Mouse (Mus musculus): Measurements from ENCODE around the gene Hoxa2. TPM values are rescaled to one million over a fixed set of nuclear protein-coding genes. Genes with fewer than 3 reads are reported as not detected.

Hoxa2 gene
- polyA plus RNA-seq, 1 experiment from 2014 or later = not detected

DNA sequence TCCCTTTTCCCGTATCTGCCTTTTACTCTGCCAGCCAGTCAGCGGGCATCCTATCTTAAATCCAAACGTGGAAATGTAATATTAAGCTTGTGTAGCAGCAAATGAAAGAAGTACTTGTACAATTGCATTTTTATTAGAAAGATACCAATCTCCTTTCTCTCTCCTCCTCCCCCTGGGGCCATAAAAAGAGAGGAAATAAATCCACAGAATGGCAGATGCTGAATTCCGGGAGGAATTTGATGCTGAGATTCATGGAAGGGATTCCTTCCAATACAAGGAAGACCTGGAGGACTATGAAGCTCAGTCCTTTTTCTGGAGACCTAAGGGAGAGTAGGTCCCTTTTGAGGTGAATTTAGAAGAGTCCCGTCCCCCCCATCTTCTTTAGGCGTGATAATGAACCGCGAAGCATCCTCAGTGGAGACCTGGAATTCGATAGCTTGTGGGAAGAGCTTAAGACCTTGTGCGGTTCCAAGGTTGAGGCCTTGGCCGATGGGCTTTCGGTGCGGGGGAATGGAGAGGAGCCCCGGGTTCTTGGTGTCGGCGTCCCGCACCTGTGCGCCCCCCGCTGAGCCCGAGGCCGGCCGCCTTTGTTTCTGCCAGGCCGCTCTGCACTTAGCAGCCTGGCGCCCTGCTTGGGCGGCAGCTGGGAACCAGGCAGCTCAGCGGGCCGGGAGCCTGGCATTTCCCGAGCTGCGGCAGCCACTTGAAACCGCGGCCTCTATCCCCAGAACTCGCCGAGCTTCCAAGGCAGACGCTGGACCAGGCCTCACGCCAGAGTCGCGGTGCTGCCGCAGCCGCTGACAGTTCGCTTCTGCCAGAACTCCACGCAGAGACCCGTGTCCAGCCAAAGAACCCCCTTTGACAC, 3.8 kb upstream of the Hoxa2 start:
- H3K4me3 ChIP-seq (replicated peaks; ENCODE audit: low read length) = no peak overlapping the region
- no peak overlapping the region for H3K4me2 ChIP-seq (ENCODE audit: low read length)
- no peak; the same call in 1 of the 2 replicates for ATAC-seq

DNA sequence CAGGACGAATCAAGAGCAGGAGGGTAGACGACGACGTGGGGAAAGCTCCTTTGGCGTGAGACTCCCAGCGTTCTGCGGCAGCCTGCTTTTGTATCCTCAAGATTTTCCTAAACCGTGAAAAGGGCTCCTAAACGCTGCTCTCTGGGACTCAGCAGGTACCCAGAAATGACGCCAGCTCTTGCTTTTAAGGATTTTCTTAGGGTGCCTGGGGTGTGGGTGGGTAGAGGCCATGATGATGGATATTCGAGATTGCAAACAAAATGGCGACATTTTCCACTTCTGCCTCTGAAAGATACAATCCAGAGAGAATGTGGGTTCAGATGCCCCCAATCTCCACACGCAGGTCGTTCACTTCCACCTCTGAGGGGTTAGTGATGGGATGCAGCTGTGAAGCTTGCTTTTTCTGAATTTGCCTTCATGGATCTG, 3.1 kb upstream of the Hoxa2 start:
- Histone ChIP-seq H3K9ac (replicated peaks; ENCODE audit: low read depth, low read length) (no peak overlapping the region), H3K36me3 (ENCODE audit: control insufficient read depth, insufficient read depth) (no peaks in the 10 kb centered on the region), H3K9me3 (ENCODE audit: control insufficient read depth, low read length) (no peaks in the 10 kb centered on the region), H3K4me2 (ENCODE audit: low read length) (no peak overlapping the region), H3K27ac (ENCODE audit: low read length) (no peak overlapping the region), H3K4me1 (replicated peaks; ENCODE audit: control insufficient read depth, insufficient read depth, low read length) (0 out of 2 replicates have a peak, but pooled peaks cover 3% of the 10 kb centered on the region), H3K27me3 (replicated peaks; ENCODE audit: control insufficient read depth, insufficient read depth, low read length) (peaks cover 89% of the 10 kb centered on the region), H3K4me3 (replicated peaks; ENCODE audit: low read length) (no peak overlapping the region)
- WGBS = 1% methylated on average over 14 of the region's 14 CpGs
- no peak for ATAC-seq

More for the DNA sequence above, 3.8 kb upstream of the Hoxa2 start:
- no peaks in the 10 kb centered on the region for H3K9me3 ChIP-seq (ENCODE audit: control insufficient read depth, low read length)
- H3K9ac ChIP-seq (replicated peaks; ENCODE audit: low read depth, low read length) = no peak overlapping the region
- H3K4me1 ChIP-seq (replicated peaks; ENCODE audit: control insufficient read depth, insufficient read depth, low read length) = 0 out of 2 replicates have a peak, but pooled peaks cover 3% of the 10 kb centered on the region
- 1% methylated on average over 40 of the region's 42 CpGs for WGBS
- H3K36me3 ChIP-seq (ENCODE audit: control insufficient read depth, insufficient read depth) = no peaks in the 10 kb centered on the region
- H3K27ac ChIP-seq (ENCODE audit: low read length) = no peak overlapping the region
- peaks cover 89% of the 10 kb centered on the region for H3K27me3 ChIP-seq (replicated peaks; ENCODE audit: control insufficient read depth, insufficient read depth, low read length)

DNA sequence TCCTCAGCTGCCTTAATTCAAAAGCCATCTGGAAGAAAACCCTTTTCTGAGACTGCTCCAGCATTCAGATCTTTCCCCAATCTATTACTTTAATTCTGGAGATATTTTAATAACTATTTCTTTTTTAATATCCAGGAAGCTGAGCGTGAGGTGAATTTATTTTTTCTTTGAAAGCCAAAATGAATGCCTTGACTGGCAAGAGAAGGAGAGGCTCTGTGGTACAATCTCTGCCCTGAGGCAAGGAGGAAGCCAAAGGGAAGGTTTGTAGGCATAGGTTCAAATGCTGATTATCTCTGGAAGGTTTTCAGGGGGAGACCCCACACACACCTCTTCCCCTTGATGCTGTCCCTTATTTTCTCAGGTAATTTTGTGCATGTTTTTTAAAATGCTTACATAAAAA, 2.5 kb upstream of the Hoxa2 start:
- Histone ChIP-seq H3K4me1 (replicated peaks; ENCODE audit: control insufficient read depth, insufficient read depth, low read length) (no peaks in the 10 kb centered on the region), H3K4me3 (replicated peaks; ENCODE audit: low read length) (no peak overlapping the region), H3K9ac (replicated peaks; ENCODE audit: low read depth, low read length) (no peak overlapping the region), H3K27me3 (replicated peaks; ENCODE audit: control insufficient read depth, insufficient read depth, low read length) (peaks cover 86% of the 10 kb centered on the region), H3K27ac (ENCODE audit: low read length) (no peak overlapping the region), H3K4me2 (ENCODE audit: low read length) (no peak overlapping the region), H3K36me3 (ENCODE audit: control insufficient read depth, insufficient read depth) (no peaks in the 10 kb centered on the region), H3K9me3 (ENCODE audit: control insufficient read depth, low read length) (no peaks in the 10 kb centered on the region)
- ATAC-seq = no peak
- WGBS = 9% methylated on average over 1 of the region's 1 CpGs

DNA sequence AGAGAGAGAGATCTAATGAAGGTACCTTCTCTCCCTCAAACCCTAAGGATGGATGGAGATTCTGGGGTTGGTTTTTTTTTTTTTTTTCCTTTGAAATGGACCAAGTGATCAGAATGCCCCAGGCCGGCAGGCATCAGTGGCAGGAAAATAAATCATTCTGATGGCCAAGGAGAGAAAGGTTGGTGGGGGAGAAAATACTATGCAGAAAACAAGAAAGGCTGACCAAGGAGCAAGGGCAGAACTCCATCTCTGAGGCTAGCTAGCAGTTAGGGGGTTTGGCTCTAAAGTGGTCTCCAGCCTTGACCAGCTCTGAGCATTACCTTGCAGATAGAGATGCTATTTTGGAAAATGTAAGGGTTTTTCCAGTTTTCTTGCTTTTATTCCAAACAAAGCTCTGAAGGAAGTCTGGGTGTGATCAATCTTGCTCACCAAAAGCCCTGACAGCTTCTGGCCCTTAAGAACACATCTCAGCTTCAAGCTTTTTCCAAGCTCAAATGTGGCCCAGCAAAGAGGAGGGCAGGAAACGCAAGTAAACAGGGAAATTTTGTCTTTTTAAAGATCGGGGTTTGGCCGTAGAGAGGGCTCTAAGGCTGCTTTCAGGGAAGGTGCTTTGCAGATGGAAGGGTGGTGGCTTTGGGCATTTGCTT, 1.9 kb upstream of the Hoxa2 start:
- 2% methylated on average over 4 of the region's 4 CpGs for WGBS
- Histone ChIP-seq H3K4me3 (replicated peaks; ENCODE audit: low read length) (no peak overlapping the region), H3K27me3 (replicated peaks; ENCODE audit: control insufficient read depth, insufficient read depth, low read length) (peaks cover 86% of the 10 kb centered on the region), H3K9me3 (ENCODE audit: control insufficient read depth, low read length) (no peaks in the 10 kb centered on the region), H3K4me2 (ENCODE audit: low read length) (no peak overlapping the region), H3K27ac (ENCODE audit: low read length) (no peak overlapping the region), H3K4me1 (replicated peaks; ENCODE audit: control insufficient read depth, insufficient read depth, low read length) (no peaks in the 10 kb centered on the region), H3K9ac (replicated peaks; ENCODE audit: low read depth, low read length) (no peak overlapping the region), H3K36me3 (ENCODE audit: control insufficient read depth, insufficient read depth) (no peaks in the 10 kb centered on the region)
- no peak for ATAC-seq

DNA sequence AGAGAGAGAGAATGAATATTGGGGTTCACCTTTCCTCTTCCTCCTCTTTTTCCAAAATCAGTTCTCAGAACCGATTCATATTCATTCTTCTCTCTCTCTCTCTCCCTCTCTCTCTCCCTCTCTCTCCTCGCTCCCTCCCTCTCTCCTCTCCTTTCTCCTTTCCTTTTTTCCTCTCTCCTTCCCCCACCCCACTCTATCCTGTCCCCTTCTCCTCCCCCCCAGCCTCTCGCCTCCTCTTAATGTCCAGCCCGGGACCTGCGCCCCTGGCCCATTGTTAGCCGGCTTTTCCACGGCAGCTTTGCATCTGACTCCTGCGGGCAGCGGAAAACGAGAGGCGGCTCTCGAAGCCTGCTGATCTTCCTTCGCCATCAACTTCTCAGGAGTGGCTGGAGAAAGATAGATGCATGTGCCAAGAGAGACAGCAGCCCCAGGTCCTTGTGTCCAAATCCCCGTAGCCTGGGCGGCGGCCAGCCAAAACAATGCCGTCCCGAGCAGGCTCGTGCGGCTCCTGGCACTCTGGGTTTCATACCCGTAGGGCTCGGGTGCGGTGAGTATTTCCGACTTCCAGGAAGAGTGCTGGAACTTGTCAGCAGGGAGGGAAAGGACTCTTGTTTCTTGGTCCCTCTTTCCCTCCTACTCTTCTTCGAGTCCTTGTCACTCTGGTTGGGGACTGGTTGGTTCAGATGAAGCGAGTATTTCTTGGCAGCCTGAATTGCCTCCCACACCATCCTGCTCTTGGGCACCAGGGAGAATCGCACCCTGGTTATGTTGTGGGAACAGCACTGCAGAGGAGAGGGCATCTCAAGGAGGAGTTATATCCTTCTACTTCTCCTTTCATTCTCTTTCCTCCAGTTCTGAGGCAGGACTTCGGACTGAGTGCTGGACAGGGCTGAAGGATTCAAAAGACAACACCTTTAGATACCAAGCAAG, 1.1 kb upstream of the Hoxa2 start:
- Histone ChIP-seq H3K4me2 (ENCODE audit: low read length) (no peak overlapping the region), H3K36me3 (ENCODE audit: control insufficient read depth, insufficient read depth) (no peaks in the 10 kb centered on the region), H3K4me3 (replicated peaks; ENCODE audit: low read length) (no peak overlapping the region), H3K9ac (replicated peaks; ENCODE audit: low read depth, low read length) (no peak overlapping the region), H3K27me3 (replicated peaks; ENCODE audit: control insufficient read depth, insufficient read depth, low read length) (peaks cover 84% of the 10 kb centered on the region), H3K9me3 (ENCODE audit: control insufficient read depth, low read length) (no peaks in the 10 kb centered on the region), H3K4me1 (replicated peaks; ENCODE audit: control insufficient read depth, insufficient read depth, low read length) (no peaks in the 10 kb centered on the region), H3K27ac (ENCODE audit: low read length) (no peak overlapping the region)
- WGBS = under 1% methylated on average over 28 of the region's 28 CpGs
- no peak for ATAC-seq

DNA sequence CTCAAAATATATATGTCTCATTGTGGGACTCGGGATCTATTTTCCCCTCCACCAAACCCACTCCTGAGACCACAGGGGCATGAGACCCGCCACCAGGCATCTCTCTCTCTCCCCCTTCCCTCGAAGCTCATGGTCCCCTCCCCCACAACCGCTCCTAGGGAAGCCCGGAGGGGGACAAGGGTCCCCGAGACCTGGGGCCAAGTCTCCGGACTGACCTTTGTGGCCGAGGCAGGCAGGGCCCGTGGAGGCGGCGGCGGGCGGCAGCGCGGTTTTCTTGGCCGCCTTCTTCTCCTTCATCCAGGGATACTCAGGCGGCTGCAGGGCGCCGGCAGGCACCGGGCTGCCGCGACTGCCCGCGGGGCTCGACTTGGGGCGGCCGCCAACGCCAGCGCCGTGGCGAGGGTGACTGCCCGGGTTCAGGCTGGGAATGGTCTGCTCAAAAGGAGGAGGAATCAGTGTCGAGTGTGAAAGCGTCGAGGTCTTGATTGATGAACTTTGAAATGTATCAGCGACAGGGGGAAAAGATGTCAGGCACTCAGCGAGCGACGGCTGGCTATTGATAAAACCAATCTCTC, 493 bp downstream of the Hoxa2 start:
- Histone ChIP-seq H3K27ac (ENCODE audit: low read length) (no peak overlapping the region), H3K4me1 (replicated peaks; ENCODE audit: control insufficient read depth, insufficient read depth, low read length) (no peaks in the 10 kb centered on the region), H3K4me3 (replicated peaks; ENCODE audit: low read length) (no peak overlapping the region), H3K36me3 (ENCODE audit: control insufficient read depth, insufficient read depth) (no peaks in the 10 kb centered on the region), H3K4me2 (ENCODE audit: low read length) (no peak overlapping the region), H3K9ac (replicated peaks; ENCODE audit: low read depth, low read length) (no peak overlapping the region), H3K9me3 (ENCODE audit: control insufficient read depth, low read length) (no peaks in the 10 kb centered on the region), H3K27me3 (replicated peaks; ENCODE audit: control insufficient read depth, insufficient read depth, low read length) (peaks cover 85% of the 10 kb centered on the region)
- WGBS = under 1% methylated on average over 39 of the region's 39 CpGs
- no peak for ATAC-seq

DNA sequence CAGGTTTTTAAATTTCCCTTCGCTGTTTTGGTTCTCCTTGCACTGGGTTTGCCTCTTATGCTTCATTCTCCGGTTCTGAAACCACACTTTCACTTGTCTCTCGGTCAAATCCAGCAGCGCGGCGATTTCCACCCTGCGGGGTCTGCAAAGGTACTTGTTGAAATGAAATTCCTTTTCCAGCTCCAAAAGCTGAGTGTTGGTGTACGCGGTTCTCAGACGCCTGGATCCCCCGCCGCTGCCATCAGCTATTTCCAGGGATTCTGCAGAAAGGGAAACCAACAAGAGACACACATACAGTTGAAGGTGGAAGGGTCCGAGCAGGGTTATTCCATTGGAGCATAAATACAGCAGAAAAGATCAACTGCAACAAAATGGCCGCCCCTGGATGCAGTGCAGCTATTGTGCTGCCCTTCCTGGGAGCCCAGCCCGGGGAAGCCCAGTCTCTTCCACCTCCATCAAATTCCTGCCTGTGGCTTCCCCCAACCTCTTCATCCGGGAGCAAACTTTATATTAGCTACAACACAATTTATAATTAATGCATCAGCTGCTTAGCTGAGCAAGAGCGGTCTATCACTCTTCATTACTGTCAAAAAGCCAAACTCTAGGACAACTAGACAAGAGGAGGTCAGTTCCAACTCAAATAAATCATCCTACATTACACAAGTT, 1.1 kb downstream of the Hoxa2 start:
- Histone ChIP-seq H3K9me3 (ENCODE audit: control insufficient read depth, low read length) (no peaks in the 10 kb centered on the region), H3K27ac (ENCODE audit: low read length) (no peak overlapping the region), H3K4me1 (replicated peaks; ENCODE audit: control insufficient read depth, insufficient read depth, low read length) (peaks cover 4% of the 10 kb centered on the region), H3K9ac (replicated peaks; ENCODE audit: low read depth, low read length) (no peak overlapping the region), H3K4me2 (ENCODE audit: low read length) (no peak overlapping the region), H3K36me3 (ENCODE audit: control insufficient read depth, insufficient read depth) (no peaks in the 10 kb centered on the region), H3K27me3 (replicated peaks; ENCODE audit: control insufficient read depth, insufficient read depth, low read length) (peaks cover 86% of the 10 kb centered on the region), H3K4me3 (replicated peaks; ENCODE audit: low read length) (no peak overlapping the region)
- WGBS = under 1% methylated on average over 17 of the region's 17 CpGs
- no peak for ATAC-seq

DNA sequence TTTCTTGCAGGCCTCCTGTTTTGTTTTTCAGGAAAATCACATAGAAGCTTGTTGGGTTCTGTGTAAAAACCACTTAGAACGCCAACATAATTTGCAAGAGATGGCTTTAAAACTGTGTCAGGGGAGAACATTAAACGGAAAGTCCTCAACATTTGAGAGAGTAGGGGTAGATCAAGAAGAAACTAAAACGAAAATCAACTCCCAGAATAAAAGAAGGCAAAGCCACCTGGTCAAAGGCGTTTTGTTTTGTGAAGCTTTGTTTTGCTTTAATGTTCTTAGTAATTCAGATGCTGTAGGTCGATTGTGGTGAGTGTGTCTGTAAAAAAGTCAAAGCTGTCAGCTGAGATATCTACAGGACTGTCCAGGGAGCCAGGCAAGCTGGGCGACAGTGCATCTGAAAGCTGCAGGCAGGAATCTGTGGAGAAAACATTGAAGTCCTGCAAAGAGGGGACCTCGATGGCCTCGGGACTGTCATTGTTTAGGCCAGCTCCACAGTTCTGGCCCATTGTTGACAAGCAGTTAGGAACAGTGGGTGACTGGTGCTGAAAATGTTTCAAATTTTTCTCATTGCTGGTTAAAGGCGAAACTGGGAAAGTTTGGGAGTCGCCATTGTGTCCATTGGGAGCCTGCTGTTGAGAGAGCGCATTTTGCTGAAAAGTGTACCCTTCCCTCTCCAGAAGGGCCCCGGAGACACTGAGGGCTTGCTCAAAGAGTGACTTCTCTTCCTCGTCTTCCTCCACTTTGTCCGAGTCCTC, 1.8 kb downstream of the Hoxa2 start:
- Histone ChIP-seq H3K4me2 (ENCODE audit: low read length) (no peak overlapping the region), H3K27me3 (replicated peaks; ENCODE audit: control insufficient read depth, insufficient read depth, low read length) (peaks cover 89% of the 10 kb centered on the region), H3K4me3 (replicated peaks; ENCODE audit: low read length) (no peak overlapping the region), H3K36me3 (ENCODE audit: control insufficient read depth, insufficient read depth) (no peaks in the 10 kb centered on the region), H3K9ac (replicated peaks; ENCODE audit: low read depth, low read length) (no peak overlapping the region), H3K9me3 (ENCODE audit: control insufficient read depth, low read length) (no peaks in the 10 kb centered on the region), H3K4me1 (replicated peaks; ENCODE audit: control insufficient read depth, insufficient read depth, low read length) (peaks cover 11% of the 10 kb centered on the region), H3K27ac (ENCODE audit: low read length) (no peak overlapping the region)
- no peak for ATAC-seq
- under 1% methylated on average over 14 of the region's 14 CpGs for WGBS
